Mouse (Mus musculus) MEL (cell line): ENCODE data around the gene B4galt1. TPM values are rescaled to one million over a fixed set of nuclear protein-coding genes. Genes with fewer than 3 reads are reported as not detected.

Experiments used
- DNase-seq: peaks from one replicate; pipeline ENCODE4 v3.0.0; 2011; ENCODE audit warnings: low read depth, low spot score
- H3K27ac ChIP-seq: 2 replicates; pipeline ENCODE4 v1.5.1; 2012; ENCODE audit warnings: low read depth, mild to moderate bottlenecking, control low read depth, low read length, moderate library complexity; ENCODE audit not compliant: control insufficient read depth
- H3K27me3 ChIP-seq, 2 experiments: fragments of 150-350 bp in 1 of 2; sonication (generic) in 1 of 2; 2 replicates each; pipeline ENCODE4 v1.6.1; 2012; ENCODE audit warnings: low read length in 2 of 2, mild to moderate bottlenecking in 2 of 2, improper control_type of control experiment in 1 of 2, moderate library complexity in 1 of 2; ENCODE audit not compliant: insufficient read depth in 2 of 2, control insufficient read depth in 1 of 2
- H3K36me3 ChIP-seq, 2 experiments: 2 replicates each; pipeline ENCODE4 v1.6.1; 2012 to 2014; ENCODE audit warnings: low read length in 2 of 2, improper control_type of control experiment in 1 of 2, inconsistent platforms in 1 of 2, mild to moderate bottlenecking in 1 of 2; ENCODE audit not compliant: insufficient read depth in 2 of 2, control insufficient read depth in 1 of 2
- H3K4me1 ChIP-seq, 2 experiments: fragments of 150-350 bp in 1 of 2; sonication (generic) in 1 of 2; 2 replicates each; pipeline ENCODE4 v1.6.1; 2012; ENCODE audit warnings: low read length in 2 of 2, improper control_type of control experiment in 1 of 2, mild to moderate bottlenecking in 1 of 2; ENCODE audit not compliant: insufficient read depth in 2 of 2, control insufficient read depth in 1 of 2
- H3K4me3 ChIP-seq, 2 experiments: fragments of 150-350 bp in 1 of 2; sonication (generic) in 1 of 2; 2 replicates each; pipeline ENCODE4 v1.5.1; 2012; ENCODE audit warnings: low read depth in 2 of 2, low read length in 2 of 2, mild to moderate bottlenecking in 2 of 2, moderate library complexity in 2 of 2, control low read depth in 1 of 2, improper control_type of control experiment in 1 of 2; ENCODE audit not compliant: control insufficient read depth in 1 of 2, insufficient read depth in 1 of 2
- H3K79me2 ChIP-seq: 2 replicates; pipeline ENCODE4 v1.6.1; 2012; ENCODE audit warnings: mild to moderate bottlenecking, low read length, moderate library complexity; ENCODE audit not compliant: control insufficient read depth, poor library complexity, insufficient read depth
- H3K9ac ChIP-seq: 2 replicates; pipeline ENCODE4 v1.6.1; 2012; ENCODE audit warnings: low read depth, mild to moderate bottlenecking, control low read depth, low read length, moderate library complexity; ENCODE audit not compliant: control insufficient read depth, poor library complexity, severe bottlenecking
- H3K9me3 ChIP-seq: fragments of 150-350 bp; sonication (generic); replicated peaks from 2 replicates; pipeline ENCODE4 v1.6.1; 2012; ENCODE audit warnings: mild to moderate bottlenecking, low read length, improper control_type of control experiment, moderate library complexity; ENCODE audit not compliant: insufficient read depth
- BHLHE40 ChIP-seq: IDR thresholded peaks from 2 replicates; pipeline ENCODE4 v1.6.1; 2012; ENCODE audit warnings: low read depth, mild to moderate bottlenecking, inconsistent platforms, low read length, improper control_type of control experiment, borderline replicate concordance
- CTCF ChIP-seq, 3 experiments: IDR thresholded peaks in 2 of 3; conservative IDR thresholded peaks in 1 of 3; 2 replicates each; pipeline ENCODE4 v1.5.1; 2011 to 2012; ENCODE audit warnings: low read length in 3 of 3, low read depth in 2 of 3, mild to moderate bottlenecking in 2 of 3, improper control_type of control experiment in 1 of 3, inconsistent platforms in 1 of 3, mixed read lengths in 1 of 3, moderate library complexity in 1 of 3; ENCODE audit not compliant: control insufficient read depth in 1 of 3, insufficient read depth in 1 of 3, poor library complexity in 1 of 3, severe bottlenecking in 1 of 3
- EP300 ChIP-seq, 2 experiments: IDR thresholded peaks; 2 replicates each; pipeline ENCODE4 v1.6.1; 2011; ENCODE audit warnings: improper control_type of control experiment in 2 of 2, low read length in 2 of 2, low read depth in 1 of 2, mild to moderate bottlenecking in 1 of 2
- ETS1 ChIP-seq: IDR thresholded peaks from 2 replicates; pipeline ENCODE4 v1.6.1; 2012; ENCODE audit warnings: low read depth, mild to moderate bottlenecking, inconsistent platforms, low read length, improper control_type of control experiment, moderate library complexity
- GATA1 ChIP-seq: IDR thresholded peaks from 2 replicates; pipeline ENCODE4 v1.6.1; 2011; ENCODE audit warnings: low read depth, low read length, improper control_type of control experiment
- MAFK ChIP-seq: IDR thresholded peaks from 2 replicates; pipeline ENCODE4 v1.6.1; 2011; ENCODE audit warnings: low read depth, mild to moderate bottlenecking, low read length, improper control_type of control experiment, borderline replicate concordance
- MAX ChIP-seq: IDR thresholded peaks from 2 replicates; pipeline ENCODE4 v1.6.1; 2011; ENCODE audit warnings: low read length, improper control_type of control experiment
- POLR2A ChIP-seq, 2 experiments: IDR thresholded peaks; 2 replicates each; pipeline ENCODE4 v1.6.1; 2011 to 2012; ENCODE audit warnings: low read length in 2 of 2, mild to moderate bottlenecking in 2 of 2, control low read depth in 1 of 2, improper control_type of control experiment in 1 of 2, low read depth in 1 of 2, moderate library complexity in 1 of 2; ENCODE audit not compliant: control insufficient read depth in 1 of 2, insufficient read depth in 1 of 2, poor library complexity in 1 of 2
- RCOR1 ChIP-seq: IDR thresholded peaks from 2 replicates; pipeline ENCODE4 v1.6.1; 2012; ENCODE audit warnings: low read depth, mild to moderate bottlenecking, inconsistent platforms, low read length, improper control_type of control experiment
- SIN3A ChIP-seq: IDR thresholded peaks from 2 replicates; pipeline ENCODE4 v1.6.1; 2012; ENCODE audit warnings: low read length, improper control_type of control experiment, inconsistent platforms
- TCF12 ChIP-seq: IDR thresholded peaks from 2 replicates; pipeline ENCODE4 v1.6.1; 2014; ENCODE audit warnings: low read depth, mild to moderate bottlenecking, inconsistent platforms, low read length, improper control_type of control experiment, moderate library complexity
- USF1 ChIP-seq: IDR thresholded peaks from 2 replicates; pipeline ENCODE4 v1.6.1; 2014; ENCODE audit warnings: low read depth, mild to moderate bottlenecking, inconsistent platforms, low read length, improper control_type of control experiment, moderate library complexity
- ZC3H11A ChIP-seq: IDR thresholded peaks from 2 replicates; pipeline ENCODE4 v1.6.1; 2012; ENCODE audit warnings: low read depth, mild to moderate bottlenecking, inconsistent platforms, low read length, improper control_type of control experiment
- ZKSCAN1 ChIP-seq: IDR thresholded peaks from 2 replicates; pipeline ENCODE4 v1.6.1; 2012; ENCODE audit warnings: low read depth, mild to moderate bottlenecking, inconsistent platforms, low read length, improper control_type of control experiment, moderate library complexity
- polyA plus RNA-seq, 2 experiments: library from polyadenylated mRNA; stranded (reverse) in 1 of 2; unstranded in 1 of 2; fragments of >175 nt in 1 of 2; fragments of >200 nt in 1 of 2; gene quantifications; 2 replicates each; pipeline versions ENCODE4 v1.2.1 to v1.2.4; 2012; ENCODE audit warnings: low replicate concordance in 2 of 2, low read depth in 1 of 2; ENCODE audit not compliant: insufficient read length in 2 of 2, insufficient read depth in 1 of 2, missing spikeins in 1 of 2
- total RNA-seq: library from RNA; depleted of rRNA; stranded (reverse); fragments of 300-350 nt; gene quantifications from 2 replicates; pipeline ENCODE4 v1.2.3, GENCODE M21; 2012

Gene B4galt1
- total and polyA plus RNA-seq, 3 experiments, result 10.8 to 22.5 TPM; not detected in 1

- TF ChIP-seq GATA1 (peak; percentile 48), CTCF (IDR thresholded peaks at IDR 0.05 in 2 of 3, conservative IDR thresholded peaks at IDR 0.05 in 1 of 3; ENCODE audit: control insufficient read depth in 1 of 3, insufficient read depth in 1 of 3, low read depth in 2 of 3, low read length in 3 of 3, poor library complexity in 1 of 3, severe bottlenecking in 1 of 3) (no peak), MAX (0 out of 2 replicates have a peak, but pooled peaks have one; percentile 28), BHLHE40 (no peak), ZKSCAN1 (no peak), RCOR1 (peak; percentile 56), MAFK (0 out of 2 replicates have a peak, but pooled peaks have one; percentile 40), ZC3H11A (peak; percentile 6; the same call in 1 of the 2 replicates), EP300 (IDR thresholded peaks at IDR 0.05; ENCODE audit: low read depth in 1 of 2, low read length in 2 of 2) (peak; percentile 41 to 47; a peak in 3 of 4 replicates), POLR2A (IDR thresholded peaks at IDR 0.05; ENCODE audit: control insufficient read depth in 1 of 2, insufficient read depth in 1 of 2, low read depth in 1 of 2, low read length in 2 of 2, poor library complexity in 1 of 2) (no peak), ETS1 (peak; percentile 70), SIN3A (0 out of 2 replicates have a peak, but pooled peaks have one; percentile 18), TCF12 (peak; percentile 61)
- TF ChIP-seq, all 39 proteins: peak for 9
- peak; percentile 84 for DNase-seq
- Histone ChIP-seq H3K9ac (no peak overlapping the region), H3K27me3 (no peaks in the 10 kb centered on the region), H3K9me3 (no peaks in the 10 kb centered on the region), H3K79me2 (peaks cover 16% of the 10 kb centered on the region; the same call in 1 of the 2 replicates), H3K27ac (peak overlapping the region; percentile 51), H3K36me3 (peaks cover 0 to 48% of the 10 kb centered on the region in 2 experiments; a peak in 2 of 4 replicates), H3K4me3 (peak overlapping the region in 1 of 2 experiments; percentile 8; a peak in 1 of 4 replicates), H3K4me1 (peaks cover 16 to 52% of the 10 kb centered on the region in 2 experiments)
Observed at GRCm38 (mm10) chr4:40846143-40846931, 7.5 kb downstream of the B4galt1 start.

DNA sequence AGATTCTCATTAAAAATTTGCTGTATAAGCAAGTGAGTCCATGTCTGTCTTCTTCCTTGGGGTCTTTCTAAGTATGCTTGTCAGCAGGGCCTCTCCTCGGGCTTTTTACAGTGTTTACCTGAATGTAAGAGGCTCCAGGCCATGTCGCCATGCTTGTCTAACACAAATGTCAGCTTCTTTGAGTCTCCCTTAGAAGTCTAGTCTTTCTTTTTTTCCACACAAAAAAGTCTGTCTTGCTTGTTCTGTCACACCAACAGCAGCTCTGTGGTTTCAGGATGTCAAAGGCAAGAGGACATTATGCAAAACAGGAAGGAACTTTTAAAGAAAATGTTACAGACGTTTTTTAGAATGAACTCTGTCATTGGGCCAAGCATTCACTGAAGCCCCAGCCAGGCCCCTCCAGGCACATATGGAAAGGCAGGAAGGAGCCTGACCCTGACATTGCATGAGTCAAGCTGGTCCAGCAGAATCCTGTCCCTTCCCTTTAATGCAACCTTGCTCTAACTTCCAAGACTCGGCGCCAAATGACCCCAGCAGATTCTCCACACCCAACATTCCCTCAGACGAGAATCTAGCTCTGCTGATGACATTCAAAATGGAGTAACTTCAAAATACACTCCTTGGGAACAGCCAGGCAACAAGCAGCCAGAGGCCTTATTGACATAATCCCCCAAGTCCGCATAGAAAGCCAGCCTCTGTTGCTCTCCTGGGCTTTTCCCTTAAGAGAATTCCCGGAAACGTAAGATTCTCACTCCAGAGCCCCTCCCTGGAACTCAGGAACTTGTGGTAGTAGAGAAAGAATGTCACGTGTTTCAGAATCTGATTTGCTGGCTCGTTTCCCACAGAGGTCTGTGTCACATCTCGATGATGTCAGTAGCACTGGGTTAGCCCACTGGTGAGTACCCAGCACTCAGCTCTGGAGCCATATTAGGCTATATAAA is 8.7 kb downstream of the B4galt1 start:
- no peak for TF ChIP-seq EP300 (IDR thresholded peaks at IDR 0.05; ENCODE audit: low read depth in 1 of 2, low read length in 2 of 2)
- peak; percentile 45; the same call in 1 of the 2 replicates for TF ChIP-seq USF1
- TF ChIP-seq, all 39 proteins: peak for 1
- Histone ChIP-seq H3K79me2 (peaks cover 8% of the 10 kb centered on the region; the same call in 1 of the 2 replicates), H3K9me3 (no peaks in the 10 kb centered on the region), H3K36me3 (peaks cover 0 to 36% of the 10 kb centered on the region in 2 experiments; a peak in 2 of 4 replicates), H3K4me1 (peaks cover 13 to 39% of the 10 kb centered on the region in 2 experiments), H3K4me3 (no peak overlapping the region), H3K27ac (no peak overlapping the region), H3K27me3 (no peaks in the 10 kb centered on the region), H3K9ac (no peak overlapping the region)
- DNase-seq, result no peak
